Mouse (Mus musculus) adrenal gland, adult 10 weeks (tissue): ENCODE data around the gene Znrd1as. TPM values are rescaled to one million over a fixed set of nuclear protein-coding genes. Genes with fewer than 3 reads are reported as not detected.

Experiments used
- polyA plus RNA-seq: library from polyadenylated mRNA; stranded (reverse); fragments of 350-450 nt; fragmentation: Illumina TruSeq; extraction: RNeasy Lipid Tissue Mini Kit (QIAGEN cat#74804); gene quantifications from one replicate; pipeline ENCODE4 v1.2.3, GENCODE M21; 2014; ENCODE audit warnings: low read depth, low replicate concordance

The Znrd1as gene
- 26.9 TPM for polyA plus RNA-seq

DNA sequence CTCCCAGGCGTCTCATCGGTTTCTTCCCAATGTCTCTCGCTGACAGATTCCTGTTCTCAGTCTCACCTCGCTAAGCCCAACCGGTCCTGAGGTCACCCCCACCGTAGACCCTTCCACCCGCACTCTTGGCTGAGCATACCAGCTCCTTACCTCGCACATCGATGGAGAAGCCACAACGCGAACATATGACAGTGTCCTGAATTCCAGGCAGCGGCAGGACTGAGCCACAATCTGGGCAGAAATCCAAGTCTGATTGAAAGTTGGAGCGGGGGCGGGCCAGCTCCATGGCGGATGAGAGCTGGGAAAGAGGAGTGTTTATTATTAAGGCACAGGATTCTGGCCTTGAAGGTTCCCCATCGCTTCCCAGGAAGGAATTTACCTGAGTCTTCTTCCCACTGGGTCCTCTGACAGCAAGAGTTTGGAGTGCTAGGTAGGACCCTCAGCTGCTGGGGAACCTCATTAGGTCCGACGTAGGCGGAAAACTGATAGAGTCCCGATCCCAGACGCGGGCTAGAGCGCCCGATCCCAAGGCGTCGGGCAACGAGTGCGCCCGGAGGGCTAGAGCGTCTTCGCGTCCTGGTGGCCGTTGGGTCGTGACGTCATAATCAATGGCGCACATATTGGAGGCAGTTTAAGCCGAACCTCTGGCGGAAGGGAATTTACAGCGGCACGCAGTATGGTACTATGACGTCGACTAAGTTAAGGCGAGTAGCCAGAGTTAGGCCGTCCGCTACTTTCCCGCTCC is at the start of gene Znrd1as, which contains the start of gene Znrd1:
Gene Znrd1as, plus strand, starts transcription at position 594 of the 745 bp plus-strand sequence.
Gene Znrd1, minus strand, starts transcription at position 561 of the 745 bp plus-strand sequence.

DNA sequence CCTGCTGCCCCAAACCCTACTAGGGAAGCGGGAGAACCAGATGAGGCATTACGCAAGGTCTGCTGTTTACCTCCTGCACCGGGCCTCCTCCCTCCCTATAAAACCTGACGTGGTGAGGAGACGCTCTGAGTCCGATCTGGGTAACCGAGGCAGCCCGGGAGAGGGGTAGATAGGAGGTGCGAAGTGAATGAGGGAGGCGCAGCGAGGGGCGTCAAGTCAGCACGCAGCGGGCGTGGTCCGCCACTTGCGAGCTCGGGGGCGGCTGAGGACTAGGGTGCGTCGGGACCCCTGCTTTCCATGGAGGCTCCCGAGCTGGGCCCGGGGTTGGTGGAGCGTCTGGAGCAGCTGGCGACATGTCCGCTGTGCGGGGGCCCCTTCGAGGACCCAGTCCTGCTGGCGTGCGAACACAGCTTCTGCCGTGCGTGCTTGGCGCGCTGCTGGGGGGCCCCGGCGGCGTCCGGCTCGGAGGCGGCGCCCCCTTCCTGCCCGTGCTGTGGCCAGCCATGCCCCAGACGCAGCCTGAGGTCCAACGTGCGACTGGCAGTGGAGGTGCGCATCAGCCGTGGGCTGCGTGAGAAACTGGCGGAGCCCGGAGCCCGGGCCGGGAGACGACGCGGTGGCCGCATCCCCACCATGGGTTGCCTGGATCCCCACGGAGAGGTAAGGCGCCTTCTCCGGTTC is 15.5 kb upstream of the Znrd1as start, which contains the start of gene Rnf39:
Gene Rnf39, plus strand, starts transcription at position 128 of the 681 bp plus-strand sequence.

DNA sequence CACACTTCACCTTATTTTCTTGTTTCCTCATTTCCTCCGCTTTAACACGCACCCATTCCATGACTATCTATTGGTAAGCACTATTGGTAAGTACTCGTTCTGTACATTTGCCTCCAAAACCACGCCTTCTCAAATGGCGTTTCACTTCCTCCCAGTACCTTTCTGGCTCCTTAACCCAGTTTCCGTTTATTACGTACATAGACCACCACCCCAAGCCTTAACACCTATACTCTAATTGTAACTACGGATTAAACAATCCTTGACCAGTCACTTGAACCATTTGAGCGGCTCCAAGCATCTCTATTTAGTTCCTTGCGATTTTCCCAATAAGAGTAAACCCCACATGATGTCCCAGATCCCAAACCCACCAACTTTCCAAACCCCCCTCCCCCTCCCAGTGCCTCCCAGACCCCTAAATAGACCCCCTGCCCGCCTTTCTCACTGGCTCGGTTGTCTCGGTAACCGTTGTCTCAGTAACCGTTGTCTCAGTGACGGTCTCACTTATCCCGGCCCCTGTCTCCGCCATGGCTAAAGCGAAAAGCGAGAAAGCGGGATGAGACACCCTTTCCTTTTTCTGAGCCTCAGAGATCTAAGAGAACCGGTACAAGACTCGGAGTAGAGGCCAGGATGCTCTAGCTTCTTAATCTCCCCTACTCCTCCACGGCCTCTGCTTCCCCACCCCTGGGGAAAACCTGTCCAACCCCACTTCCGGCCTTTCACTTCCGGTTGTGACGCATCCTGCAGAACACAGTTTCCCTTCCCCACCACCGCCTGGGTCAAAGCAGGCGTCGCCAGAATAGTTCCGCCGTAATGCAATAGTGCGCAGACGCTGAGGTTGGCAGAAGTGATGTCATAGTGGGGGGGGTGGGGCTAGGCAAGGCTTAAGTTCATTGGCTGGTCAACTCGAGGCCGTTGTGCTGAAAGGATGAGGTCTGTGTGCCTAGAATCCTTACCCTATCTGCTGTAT is 7.1 kb upstream of the Znrd1as start, which contains the start of gene Ppp1r11:
Gene Ppp1r11, minus strand, starts transcription at position 761 of the 967 bp plus-strand sequence.

DNA sequence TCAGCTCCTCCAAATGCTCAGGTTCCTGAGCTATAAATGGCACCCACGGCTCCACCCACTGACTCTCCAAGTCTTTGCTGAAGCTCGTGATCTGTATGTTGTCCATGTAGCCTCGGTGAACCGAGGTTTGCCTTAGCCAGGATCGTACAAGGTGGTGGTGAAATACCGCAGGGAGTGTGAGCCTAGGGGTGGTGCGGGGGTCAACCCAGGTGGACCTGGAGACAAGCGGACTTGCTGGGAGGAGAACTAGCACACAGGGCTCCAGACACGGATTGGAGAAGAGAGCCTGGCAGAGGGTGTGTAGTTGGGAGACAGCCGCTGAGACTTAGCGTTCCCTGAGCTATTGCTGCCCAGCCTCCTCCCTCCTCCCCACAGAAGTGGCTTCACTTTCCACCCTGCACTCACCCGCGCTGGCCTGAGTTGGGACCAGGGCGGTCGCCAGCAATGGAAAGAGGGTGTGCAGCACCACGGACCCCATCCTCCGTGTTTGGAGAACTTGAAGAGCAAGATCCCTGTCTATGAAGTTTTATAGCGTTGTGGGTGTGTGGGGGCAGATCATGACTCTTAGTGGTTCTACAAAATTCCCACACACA is 22.9 kb downstream of the Znrd1as start, which contains the start of gene 2410137M14Rik:
Gene 2410137M14Rik, minus strand, starts transcription at position 17 of the 593 bp plus-strand sequence.

DNA sequence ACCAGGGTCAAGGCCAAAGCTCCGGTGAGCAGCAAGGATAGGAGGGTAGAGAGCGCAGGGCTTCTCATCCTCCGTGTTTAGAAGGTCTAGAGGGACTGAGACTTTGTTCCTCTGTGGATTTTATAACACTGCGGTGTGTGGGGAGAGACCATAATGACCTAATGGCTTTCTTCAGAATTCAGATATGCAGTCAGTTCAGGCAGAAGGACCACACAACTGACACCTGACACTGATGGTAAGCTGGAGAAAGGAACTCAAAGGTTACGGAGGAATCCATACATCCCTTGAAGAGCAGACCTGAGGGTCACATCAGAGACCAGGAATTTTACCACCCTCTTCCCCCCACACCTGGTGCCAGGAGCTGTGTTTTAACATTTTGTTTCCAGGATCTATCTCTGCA is 31.0 kb downstream of the Znrd1as start, which contains the start of gene H2-M5:
Gene H2-M5, minus strand, starts transcription at position 101 of the 400 bp plus-strand sequence.

DNA sequence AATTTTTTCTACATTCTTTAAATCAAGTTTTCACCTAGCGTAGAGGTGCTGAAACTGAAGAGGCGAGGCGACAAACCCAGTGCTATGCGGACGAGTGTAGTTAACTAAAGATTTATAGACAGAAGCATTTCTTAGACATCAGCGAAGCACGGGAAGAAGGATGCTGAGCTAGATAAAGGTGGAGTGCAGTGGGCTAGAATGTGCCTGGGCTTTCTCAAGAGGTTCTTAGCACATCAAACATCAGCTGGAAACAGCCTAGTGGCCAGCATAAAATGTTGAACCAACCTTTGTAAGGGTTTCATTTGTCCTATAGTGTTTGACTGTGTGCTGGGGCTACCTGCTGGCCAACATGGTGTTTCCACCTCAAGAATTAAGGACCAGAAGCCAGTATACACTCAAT is 42.5 kb downstream of the Znrd1as start, which contains the start of gene Zfp57:
Gene Zfp57, plus strand, starts transcription at position 301 of the 400 bp plus-strand sequence.

Other genes with a start within 250 kb of the Znrd1as start
- not detected for gene H2-M10.5, start 185.7 kb upstream of the Znrd1as start, polyA plus RNA-seq
- not detected for gene H2-M10.6, start 146.4 kb upstream of the Znrd1as start, polyA plus RNA-seq
- 30.4 TPM for gene Trim26, start 121.5 kb upstream of the Znrd1as start, polyA plus RNA-seq
- gene Trim15, start 91.4 kb upstream of the Znrd1as start, polyA plus RNA-seq = not detected
- not detected for gene Trim10, start 89.0 kb upstream of the Znrd1as start, polyA plus RNA-seq
- gene Trim40, start 68.5 kb upstream of the Znrd1as start, polyA plus RNA-seq = 0.41 TPM
- not detected for gene Trim31, start 60.5 kb upstream of the Znrd1as start, polyA plus RNA-seq
- gene Rnf39, start 15.7 kb upstream of the Znrd1as start, polyA plus RNA-seq = not detected
- gene Ppp1r11, start 6.9 kb upstream of the Znrd1as start, polyA plus RNA-seq = 9.0 TPM
- 18.0 TPM for gene Znrd1, start within 50 bp of the Znrd1as start, polyA plus RNA-seq
- not detected for gene 2410137M14Rik, start 22.6 kb downstream of the Znrd1as start, polyA plus RNA-seq
- not detected for gene H2-M5, start 30.9 kb downstream of the Znrd1as start, polyA plus RNA-seq
- 4.4 TPM for gene Zfp57, start 42.6 kb downstream of the Znrd1as start, polyA plus RNA-seq
- not detected for gene Mog, start 64.8 kb downstream of the Znrd1as start, polyA plus RNA-seq
- gene Gabbr1, start 87.4 kb downstream of the Znrd1as start, polyA plus RNA-seq = 34.8 TPM
- not detected for gene Olfr90, start 129.9 kb downstream of the Znrd1as start, polyA plus RNA-seq
- gene Olfr91, start 139.7 kb downstream of the Znrd1as start, polyA plus RNA-seq = not detected
- gene Olfr92, start 161.5 kb downstream of the Znrd1as start, polyA plus RNA-seq = not detected
- not detected for gene Olfr93, start 202.9 kb downstream of the Znrd1as start, polyA plus RNA-seq
- not detected for gene Ubd, start 235.3 kb downstream of the Znrd1as start, polyA plus RNA-seq
- not detected for gene Olfr94, start 242.4 kb downstream of the Znrd1as start, polyA plus RNA-seq